Mouse (Mus musculus) myocyte (in vitro differentiated cells): ENCODE measurements around the gene Tmem54. TPM values are rescaled to one million over a fixed set of nuclear protein-coding genes. Genes with fewer than 3 reads are reported as not detected.

Source experiments
- H3K27me3 ChIP-seq: one replicate; pipeline ENCODE4 v1.6.1; 2011; ENCODE audit not compliant: control insufficient read depth, insufficient read depth, insufficient read length
- H3K36me3 ChIP-seq: one replicate; pipeline ENCODE4 v1.6.1; 2011; ENCODE audit not compliant: control insufficient read depth, insufficient read depth
- H3K4me2 ChIP-seq: one replicate; pipeline ENCODE4 v1.6.1; 2011; ENCODE audit warnings: low read depth, control low read depth
- H3K4me3 ChIP-seq: one replicate; pipeline ENCODE4 v1.5.1; 2011; ENCODE audit warnings: mild to moderate bottlenecking, control low read depth, moderate library complexity
- H3K79me2 ChIP-seq: one replicate; pipeline ENCODE4 v1.6.1; 2011; ENCODE audit not compliant: control insufficient read depth, insufficient read depth
- H3ac ChIP-seq: one replicate; pipeline ENCODE4 v1.6.1; 2011; ENCODE audit not compliant: control insufficient read depth, insufficient read length
- CEBPB ChIP-seq: IDR thresholded peaks from 2 replicates; pipeline ENCODE4 v1.6.1; 2011; ENCODE audit warnings: mild to moderate bottlenecking, moderate library complexity; ENCODE audit not compliant: poor library complexity, insufficient read depth, severe bottlenecking
- E2F4 ChIP-seq: IDR thresholded peaks from one replicate; pipeline ENCODE4 v1.6.1; 2011; ENCODE audit warnings: mild to moderate bottlenecking, control low read depth, moderate library complexity; ENCODE audit not compliant: insufficient read depth
- MAX ChIP-seq: IDR thresholded peaks from one replicate; pipeline ENCODE4 v1.6.1; 2011; ENCODE audit warnings: low read depth, mild to moderate bottlenecking, control low read depth
- MYOD1 ChIP-seq, 3 experiments: IDR thresholded peaks; one replicate each; pipeline ENCODE4 v1.6.1; 2011; ENCODE audit warnings: control low read depth in 2 of 3, low read depth in 2 of 3, mild to moderate bottlenecking in 2 of 3, moderate library complexity in 1 of 3; ENCODE audit not compliant: insufficient read length in 2 of 3, control insufficient read depth in 1 of 3
- MYOG ChIP-seq, 3 experiments: IDR thresholded peaks; one replicate each; pipeline ENCODE4 v1.6.1; 2011; ENCODE audit warnings: control low read depth in 2 of 3, low read depth in 2 of 3, mild to moderate bottlenecking in 2 of 3; ENCODE audit not compliant: insufficient read length in 2 of 3, control insufficient read depth in 1 of 3, insufficient read depth in 1 of 3
- POLR2A ChIP-seq: IDR thresholded peaks from one replicate; pipeline ENCODE4 v1.6.1; 2011; ENCODE audit warnings: low read depth, mild to moderate bottlenecking, control low read depth, moderate library complexity; ENCODE audit not compliant: insufficient read length
- POLR2AphosphoS2 ChIP-seq: IDR thresholded peaks from one replicate; pipeline ENCODE4 v1.6.1; 2011; ENCODE audit warnings: low read depth, control low read depth; ENCODE audit not compliant: insufficient read length
- REST ChIP-seq: IDR thresholded peaks from one replicate; pipeline ENCODE4 v1.6.1; 2011; ENCODE audit warnings: mild to moderate bottlenecking, control low read depth, moderate library complexity; ENCODE audit not compliant: insufficient read depth, insufficient read length
- SRF ChIP-seq: IDR thresholded peaks from one replicate; pipeline ENCODE4 v1.6.1; 2011; ENCODE audit warnings: low read depth; ENCODE audit not compliant: control insufficient read depth, insufficient read length
- TCF12 ChIP-seq: IDR thresholded peaks from one replicate; pipeline ENCODE4 v1.6.1; 2011; ENCODE audit warnings: mild to moderate bottlenecking, control low read depth; ENCODE audit not compliant: poor library complexity, insufficient read depth, severe bottlenecking
- TCF3 ChIP-seq: IDR thresholded peaks from one replicate; pipeline ENCODE4 v1.6.1; 2011; ENCODE audit warnings: low read depth, control low read depth; ENCODE audit not compliant: insufficient read length
- USF1 ChIP-seq: IDR thresholded peaks from one replicate; pipeline ENCODE4 v1.6.1; 2011; ENCODE audit warnings: low read depth, mild to moderate bottlenecking, control low read depth, moderate library complexity
- polyA plus RNA-seq: library from polyadenylated mRNA; unstranded; fragments of >200 nt; fragmentation: generic; extraction: Trizol; gene quantifications from one replicate; pipeline ENCODE4 v1.2.1, GENCODE M21; 2012; ENCODE audit warnings: missing spikeins

The Tmem54 gene
- polyA plus RNA-seq = 0.41 TPM

DNA sequence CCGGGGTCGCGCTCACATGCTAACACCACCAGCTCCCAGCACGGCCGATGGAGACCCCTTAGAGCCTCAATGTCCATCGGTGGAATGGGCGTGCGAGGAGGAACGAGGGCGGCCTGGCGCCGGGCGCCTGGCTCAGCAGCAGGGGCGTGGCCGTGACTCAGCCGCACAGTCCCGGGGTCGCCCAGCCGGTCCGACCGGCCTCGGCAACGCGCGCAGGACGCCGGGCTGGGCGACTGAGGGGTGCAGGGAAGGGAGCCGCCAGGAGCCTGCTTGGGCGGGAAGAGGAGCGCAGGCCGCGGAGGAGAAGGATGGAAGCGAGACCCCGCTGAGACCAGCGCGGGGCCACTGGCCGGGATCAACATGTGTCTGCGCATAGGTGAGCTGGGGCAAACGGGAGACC lies at the start of gene Tmem54:
Gene Tmem54 (plus strand): TSS at position 193 of the 400 bp plus-strand sequence.
- peaks cover 9% of the 10 kb centered on the region for H3K27me3 ChIP-seq
- H3K36me3 ChIP-seq = no peaks in the 10 kb centered on the region
- TF ChIP-seq SRF = no peak
- no peak for TF ChIP-seq REST
- no peak for TF ChIP-seq TCF12
- no peak for TF ChIP-seq TCF3
- TF ChIP-seq POLR2A = no peak
- TF ChIP-seq POLR2AphosphoS2 = no peak
- no peak for TF ChIP-seq E2F4
- TF ChIP-seq MAX = no peak
- no peak for TF ChIP-seq MYOG (IDR thresholded peaks at IDR 0.05; ENCODE audit: control insufficient read depth in 1 of 3, insufficient read depth in 1 of 3, insufficient read length in 2 of 3, low read depth in 2 of 3)
- no peak for TF ChIP-seq MYOD1 (IDR thresholded peaks at IDR 0.05; ENCODE audit: control insufficient read depth in 1 of 3, insufficient read length in 2 of 3, low read depth in 2 of 3)
- TF ChIP-seq USF1 = no peak
- no peak for TF ChIP-seq CEBPB
- H3K4me3 ChIP-seq = no peak within 1 kb of the TSS
- no peak within 1 kb of the TSS for H3ac ChIP-seq
- H3K79me2 ChIP-seq = no peaks in the 10 kb centered on the region
- H3K4me2 ChIP-seq = no peak within 1 kb of the TSS

- peaks cover 19% of the 10 kb centered on the region for H3K79me2 ChIP-seq
- TF ChIP-seq REST (no peak), USF1 (no peak), POLR2A (no peak), E2F4 (no peak), SRF (no peak), MYOG (IDR thresholded peaks at IDR 0.05; ENCODE audit: control insufficient read depth in 1 of 3, insufficient read depth in 1 of 3, insufficient read length in 2 of 3, low read depth in 2 of 3) (peak in 1 of 3 experiments; percentile 6), CEBPB (no peak), MYOD1 (IDR thresholded peaks at IDR 0.05; ENCODE audit: control insufficient read depth in 1 of 3, insufficient read length in 2 of 3, low read depth in 2 of 3) (peak in 2 of 3 experiments; percentile 62 to 75)
- no peak overlapping the region for H3K4me3 ChIP-seq
- H3ac ChIP-seq = no peak overlapping the region
- H3K4me2 ChIP-seq = no peak overlapping the region
- H3K36me3 ChIP-seq = no peaks in the 10 kb centered on the region
- no peaks in the 10 kb centered on the region for H3K27me3 ChIP-seq
Observed at GRCm38 (mm10) chr4:129055562-129055961, 49.8 kb upstream of the Tmem54 start.

DNA sequence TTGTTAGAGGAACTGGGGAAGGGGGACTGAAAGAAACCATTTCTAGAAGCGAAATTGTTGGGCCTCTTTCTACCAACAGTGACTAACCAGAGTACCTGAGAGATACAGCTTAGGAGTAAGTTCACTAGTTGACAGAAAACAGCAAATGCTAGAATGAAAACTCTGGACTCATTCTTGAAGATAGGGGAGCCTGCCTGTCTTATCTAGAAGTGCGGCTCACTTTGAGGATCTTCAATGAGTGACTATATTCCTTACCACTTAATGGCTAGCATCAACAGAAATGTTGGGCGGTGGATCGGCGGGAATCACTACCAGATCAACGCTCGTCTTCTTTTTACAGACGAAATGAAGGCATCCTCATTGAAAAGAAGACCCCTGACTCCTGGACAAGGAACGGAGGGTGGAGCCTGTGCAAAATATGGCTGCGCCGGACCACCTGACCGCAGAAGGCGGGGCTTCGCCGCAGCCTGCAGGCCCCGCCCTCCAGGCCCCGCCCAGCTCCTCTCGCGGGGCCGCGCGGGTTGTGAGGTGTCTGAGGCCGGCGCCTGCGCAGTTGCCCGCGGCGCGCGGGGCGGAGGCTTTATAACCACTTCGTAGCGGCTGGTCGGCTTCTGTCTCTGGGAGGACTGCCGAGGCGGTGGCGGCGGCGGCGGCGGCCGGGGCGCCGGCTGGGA lies 47.7 kb upstream of the Tmem54 start:
- peaks cover 40% of the 10 kb centered on the region for H3K79me2 ChIP-seq
- H3K4me3 ChIP-seq = peak overlapping the region; percentile 69
- peaks cover 1% of the 10 kb centered on the region for H3K36me3 ChIP-seq
- H3ac ChIP-seq = peak overlapping the region; percentile 69
- H3K4me2 ChIP-seq = peak overlapping the region; percentile 71
- peak; percentile 84 for TF ChIP-seq POLR2AphosphoS2
- no peak for TF ChIP-seq CEBPB
- TF ChIP-seq TCF3 = no peak
- peak in 1 of 3 experiments; percentile 36 for TF ChIP-seq MYOG (IDR thresholded peaks at IDR 0.05; ENCODE audit: control insufficient read depth in 1 of 3, insufficient read depth in 1 of 3, insufficient read length in 2 of 3, low read depth in 2 of 3)
- peak; percentile 60 for TF ChIP-seq USF1
- peak; percentile 16 for TF ChIP-seq SRF
- TF ChIP-seq POLR2A = peak; percentile 99
- H3K27me3 ChIP-seq = no peaks in the 10 kb centered on the region

DNA sequence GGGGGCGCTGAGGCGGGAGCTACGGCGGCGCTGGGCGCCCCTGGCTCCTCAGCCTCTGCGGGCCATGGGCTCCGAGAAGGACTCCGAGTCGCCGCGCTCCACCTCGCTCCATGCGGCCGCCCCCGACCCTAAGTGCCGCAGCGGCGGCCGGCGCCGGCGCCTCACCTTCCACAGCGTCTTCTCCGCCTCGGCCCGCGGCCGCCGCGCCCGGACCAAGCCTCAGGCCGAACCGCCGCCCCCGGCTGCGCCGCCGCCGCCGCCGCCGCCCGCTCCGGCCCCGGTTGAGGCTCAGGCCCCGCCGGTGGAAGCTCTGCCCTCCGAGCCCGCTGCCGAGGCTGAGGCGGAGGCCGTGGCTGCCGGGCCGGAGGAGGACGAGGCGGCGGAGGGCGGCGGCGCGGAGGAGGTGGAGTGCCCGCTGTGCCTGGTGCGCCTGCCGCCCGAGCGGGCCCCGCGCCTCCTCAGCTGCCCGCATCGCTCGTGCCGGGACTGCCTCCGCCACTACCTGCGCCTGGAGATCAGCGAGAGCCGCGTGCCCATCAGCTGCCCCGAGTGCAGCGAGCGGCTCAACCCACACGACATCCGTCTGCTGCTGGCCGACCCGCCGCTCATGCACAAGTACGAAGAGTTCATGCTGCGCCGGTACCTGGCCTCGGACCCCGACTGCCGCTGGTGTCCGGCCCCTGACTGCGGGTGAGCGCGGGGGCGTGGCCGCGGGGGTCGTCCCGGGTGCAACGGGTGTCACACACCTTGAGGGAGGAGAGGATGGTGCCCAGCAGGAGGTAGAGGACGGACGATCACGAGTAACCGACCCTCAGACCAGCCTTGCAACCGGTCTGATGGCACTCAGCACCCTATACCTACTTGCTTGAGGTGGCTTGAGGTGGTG lies 46.9 kb upstream of the Tmem54 start, which contains the start of gene Rnf19b:
Gene Rnf19b (plus strand): TSS at position 65 of the 886 bp plus-strand sequence.
- Histone ChIP-seq H3ac (peak within 1 kb of the TSS; percentile 69), H3K79me2 (peaks cover 48% of the 10 kb centered on the region), H3K4me3 (peak within 1 kb of the TSS; percentile 69), H3K27me3 (no peaks in the 10 kb centered on the region), H3K36me3 (peaks cover 6% of the 10 kb centered on the region), H3K4me2 (peak within 1 kb of the TSS; percentile 98)
- TF ChIP-seq TCF12 (no peak), CEBPB (no peak), MYOD1 (IDR thresholded peaks at IDR 0.05; ENCODE audit: control insufficient read depth in 1 of 3, insufficient read length in 2 of 3, low read depth in 2 of 3) (peak in 1 of 3 experiments; percentile 51), REST (no peak), POLR2AphosphoS2 (no peak), POLR2A (no peak), E2F4 (no peak), TCF3 (no peak), SRF (no peak), MYOG (IDR thresholded peaks at IDR 0.05; ENCODE audit: control insufficient read depth in 1 of 3, insufficient read depth in 1 of 3, insufficient read length in 2 of 3, low read depth in 2 of 3) (peak in 2 of 3 experiments; percentile 10 to 25), MAX (no peak), USF1 (no peak)
